Mouse (Mus musculus): ENCODE measurements around the gene Abhd5.

Abhd5 gene

DNA sequence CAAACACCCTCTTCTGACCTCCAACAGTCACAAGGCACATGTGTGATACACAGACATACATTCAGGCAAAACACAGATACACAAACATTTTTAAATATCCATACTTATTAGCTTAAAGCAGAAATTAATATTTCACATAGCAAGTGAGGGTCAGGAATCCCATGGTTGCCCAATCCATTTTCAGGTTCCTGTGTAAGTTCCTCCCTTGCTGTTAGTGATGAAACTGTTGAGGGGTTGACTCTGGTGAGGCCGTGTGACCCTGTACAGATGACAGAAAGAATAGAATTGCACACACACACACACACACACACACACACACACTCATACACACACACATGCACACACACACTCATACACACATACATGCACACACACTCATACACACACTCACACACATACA lies 63.2 kb downstream of the Abhd5 start:
- CTCF ChIA-PET = interaction anchor here (0.7 kb wide), 1 partner anchor 120 kb away, joined by 5 read pairs; no protein-coding TSS in a partner anchor

DNA sequence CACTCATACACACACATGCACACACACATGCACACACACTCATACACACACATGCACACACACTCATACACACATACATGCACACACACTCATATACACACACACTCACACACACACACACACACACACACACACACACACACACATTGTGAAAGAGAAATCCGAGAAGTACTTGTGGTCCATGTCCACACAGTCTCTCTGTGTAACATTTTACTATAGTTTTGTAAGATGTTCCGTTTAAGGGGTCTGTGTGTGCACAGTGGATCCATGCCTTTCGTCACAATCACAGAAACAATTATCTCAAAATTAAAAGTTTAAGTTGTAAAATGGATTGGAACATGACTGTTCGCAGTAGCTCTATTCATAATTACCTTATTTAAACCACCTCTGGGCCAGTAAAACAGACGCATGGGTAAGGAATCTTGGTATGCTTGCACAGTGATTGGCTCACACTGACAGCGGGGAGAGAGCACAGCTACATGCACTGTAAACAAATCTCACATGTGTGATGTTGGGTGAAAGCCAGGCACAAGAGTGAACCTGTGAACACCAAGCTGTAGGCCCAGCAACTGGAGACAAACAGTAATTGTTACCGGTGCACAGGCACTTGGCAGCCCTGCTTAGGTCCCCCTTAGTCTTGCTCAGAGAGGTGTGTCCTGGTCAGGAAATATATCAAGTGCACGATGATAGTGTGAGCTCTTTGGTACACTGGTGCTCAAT lies 63.8 kb downstream of the Abhd5 start:
- CTCF ChIA-PET = interaction anchor here (0.7 kb wide), 1 partner anchor 120 kb away, joined by 5 read pairs; no protein-coding TSS in a partner anchor

DNA sequence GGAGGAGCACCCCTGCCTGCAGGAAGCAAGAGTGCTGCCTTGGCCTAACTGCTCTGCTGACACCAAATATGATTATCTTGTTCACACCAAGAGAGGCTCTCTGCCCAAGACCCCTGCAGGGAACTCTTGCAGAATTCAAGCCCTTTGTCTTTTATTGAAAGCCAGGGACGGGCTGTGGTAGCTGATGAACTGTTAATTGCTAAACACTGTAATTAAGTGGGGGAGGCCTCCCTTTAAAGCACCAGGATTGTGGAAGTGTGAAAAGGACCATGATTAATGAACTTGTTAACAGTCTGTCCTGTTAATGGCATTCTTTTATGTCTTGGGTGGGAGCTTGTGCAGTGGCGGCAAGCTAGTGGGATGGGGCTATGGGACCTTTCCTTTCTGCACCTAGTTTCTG lies 65.2 kb downstream of the Abhd5 start:
- CTCF ChIA-PET = no interaction called here

DNA sequence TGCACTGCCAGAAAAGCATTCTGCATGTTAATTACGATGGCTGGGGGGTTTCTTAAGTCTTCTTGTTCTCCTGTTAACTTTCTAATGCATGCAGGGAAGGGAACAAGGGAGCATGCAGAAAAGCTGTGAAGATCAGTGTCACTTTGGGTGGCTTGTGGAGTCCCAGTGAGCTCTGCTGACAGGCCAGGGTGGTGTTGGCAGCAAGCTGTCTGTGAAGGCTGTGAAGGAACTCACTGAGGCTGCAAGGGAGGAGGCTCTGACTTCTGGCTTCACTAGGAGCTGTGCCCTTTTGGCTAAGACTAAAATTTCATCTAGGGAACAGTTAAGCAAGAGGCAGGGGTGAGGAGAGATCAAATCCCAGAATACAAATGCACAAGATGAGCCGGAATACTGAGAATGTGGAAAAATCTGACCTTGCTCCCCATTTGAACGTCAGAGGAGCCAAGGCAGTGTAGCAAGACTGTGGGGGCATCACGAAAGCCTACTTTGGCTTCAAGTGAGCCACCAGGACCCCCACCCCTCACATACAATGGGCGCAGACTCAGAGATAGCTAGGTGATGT lies 68.9 kb downstream of the Abhd5 start:
- CTCF ChIA-PET = no interaction called here

DNA sequence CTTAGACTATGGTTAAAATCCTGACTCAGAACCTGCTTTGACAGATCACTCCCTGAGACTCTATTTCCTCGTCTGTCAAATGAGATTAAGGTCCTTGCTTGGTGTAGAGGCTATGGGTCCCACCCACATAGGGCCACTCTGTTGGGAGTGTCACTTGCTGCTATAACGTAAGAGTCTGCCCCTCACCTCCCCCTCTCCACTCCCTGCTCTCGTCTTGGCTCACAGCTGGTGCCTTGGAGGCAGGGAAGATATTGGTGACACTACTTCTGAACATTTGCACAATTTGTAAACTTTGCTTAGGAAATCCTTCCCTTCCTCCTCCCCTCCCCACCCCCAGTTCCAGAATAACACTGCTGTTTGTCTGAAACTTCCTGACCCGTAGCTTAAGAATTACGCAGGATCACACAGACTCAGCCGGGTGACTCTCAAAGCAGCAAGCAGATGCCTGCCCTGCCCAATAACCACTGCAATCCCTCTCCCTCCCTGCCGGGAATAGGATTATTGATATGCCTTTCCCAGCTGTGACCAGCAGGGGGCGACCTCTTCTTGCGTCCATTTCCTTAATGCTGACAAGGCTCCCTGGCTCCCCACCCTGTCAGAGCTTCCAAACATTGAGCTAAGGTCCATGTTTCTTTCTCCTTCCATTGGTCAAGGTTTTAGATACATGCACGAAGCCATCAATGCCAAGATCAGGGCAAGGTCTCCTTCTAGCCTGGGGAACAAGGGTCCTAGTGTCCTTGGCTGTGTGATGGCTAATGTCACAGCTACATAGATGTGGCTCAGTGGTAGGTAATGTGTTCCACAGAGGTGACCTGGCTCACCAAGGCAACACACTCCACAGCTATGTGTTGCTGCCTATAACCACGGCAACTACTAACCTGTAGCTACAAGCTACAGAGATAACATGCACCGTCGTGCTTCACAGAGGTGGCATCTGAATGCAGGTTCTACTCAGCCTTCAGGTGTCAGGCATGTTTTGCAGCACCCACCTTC lies 69.7 kb downstream of the Abhd5 start:
- CTCF ChIA-PET = no interaction called here

DNA sequence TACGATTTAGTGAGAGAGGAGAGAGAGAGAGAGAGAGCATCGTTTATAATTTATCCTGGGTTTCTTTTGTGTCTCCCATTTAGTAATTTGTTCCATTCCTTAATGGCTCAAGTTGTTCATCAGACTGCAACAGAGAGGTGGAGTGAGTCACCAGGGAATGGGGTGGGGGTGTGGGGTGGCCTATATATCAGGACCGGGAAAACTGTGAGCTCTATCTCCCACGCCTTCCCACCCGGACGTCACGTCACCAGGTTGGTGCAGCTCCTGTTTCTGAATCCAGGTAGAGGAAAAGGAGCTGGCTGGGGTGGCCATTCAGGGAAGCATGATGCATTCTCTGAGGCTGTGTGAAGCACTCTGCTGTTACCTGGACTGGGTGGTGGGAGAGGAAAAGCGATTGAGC lies 70.5 kb downstream of the Abhd5 start:
- CTCF ChIA-PET = no interaction called here

DNA sequence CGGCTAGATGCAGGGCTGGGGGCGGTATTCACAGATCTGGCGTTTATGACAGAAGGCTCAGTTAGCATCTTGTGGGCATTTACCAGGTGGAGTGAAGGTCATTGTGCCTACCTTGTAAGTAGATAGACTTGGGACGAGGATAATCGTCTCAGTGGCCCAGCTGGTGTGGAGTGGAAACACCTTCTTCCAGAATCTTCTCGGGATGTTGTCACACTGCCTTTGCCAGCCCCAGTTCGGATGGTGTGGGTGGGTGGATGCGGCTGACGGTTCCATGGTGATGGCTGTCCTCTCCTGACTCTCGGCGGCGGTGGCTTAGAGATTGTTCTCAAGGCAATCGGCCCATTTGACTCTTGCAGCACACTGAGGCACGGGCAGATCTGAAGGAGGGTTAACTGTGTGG lies 71.3 kb downstream of the Abhd5 start:
- CTCF ChIA-PET = no interaction called here

DNA sequence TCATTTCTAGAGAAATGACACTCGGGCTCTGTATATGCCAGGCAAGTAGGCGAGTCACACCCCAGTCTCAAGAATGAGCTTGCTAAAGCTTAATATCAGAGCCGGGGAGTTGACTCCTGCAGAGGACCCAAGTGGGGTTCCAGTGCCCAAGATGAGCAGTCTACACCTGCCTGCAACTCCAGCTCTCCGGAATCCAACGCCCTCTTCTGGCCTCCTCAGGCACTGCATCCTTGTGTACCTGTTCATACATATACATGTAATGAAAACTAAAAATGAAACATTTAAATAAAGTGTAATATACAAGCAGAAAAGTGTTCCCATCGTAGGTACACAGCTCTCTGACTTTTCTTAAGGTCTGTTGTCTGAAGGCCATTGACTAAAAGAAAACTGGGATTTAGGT lies 71.7 kb downstream of the Abhd5 start:
- CTCF ChIA-PET = no interaction called here

DNA sequence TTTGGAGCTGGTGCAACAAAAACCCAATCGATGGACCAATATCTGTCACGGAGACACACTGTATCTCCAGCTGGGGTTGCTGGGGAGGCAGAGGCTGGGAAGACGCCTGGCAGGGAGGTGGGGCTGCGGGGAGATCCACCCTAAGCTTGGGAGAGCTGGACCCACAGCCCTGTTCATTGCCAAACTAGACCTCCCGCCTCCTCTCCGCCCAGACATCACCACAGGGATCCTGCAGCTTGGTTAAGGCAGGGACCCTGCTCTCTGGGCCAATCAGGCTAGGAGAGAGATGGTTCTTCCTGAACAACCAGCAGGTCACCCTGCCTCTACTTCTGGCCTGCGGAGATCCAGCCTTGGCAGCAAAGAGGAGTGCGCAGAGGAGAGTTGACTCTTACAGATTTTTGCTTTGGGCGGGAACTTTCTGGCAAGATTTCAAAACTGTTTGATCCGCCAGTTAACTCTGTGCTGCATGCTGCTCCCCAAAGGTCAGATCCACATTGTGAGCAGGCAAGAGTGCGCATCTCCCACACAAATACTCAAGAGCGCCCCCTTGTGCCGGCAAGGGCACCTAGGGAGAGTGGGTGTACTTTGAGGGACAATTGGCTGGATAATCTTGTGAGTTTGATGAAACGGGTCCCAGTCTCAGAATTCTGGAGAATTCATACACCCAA lies 73.7 kb downstream of the Abhd5 start:
- CTCF ChIA-PET = interaction anchor here (0.6 kb wide), 1 partner anchor 259 kb away, joined by 3 read pairs; no protein-coding TSS in a partner anchor

DNA sequence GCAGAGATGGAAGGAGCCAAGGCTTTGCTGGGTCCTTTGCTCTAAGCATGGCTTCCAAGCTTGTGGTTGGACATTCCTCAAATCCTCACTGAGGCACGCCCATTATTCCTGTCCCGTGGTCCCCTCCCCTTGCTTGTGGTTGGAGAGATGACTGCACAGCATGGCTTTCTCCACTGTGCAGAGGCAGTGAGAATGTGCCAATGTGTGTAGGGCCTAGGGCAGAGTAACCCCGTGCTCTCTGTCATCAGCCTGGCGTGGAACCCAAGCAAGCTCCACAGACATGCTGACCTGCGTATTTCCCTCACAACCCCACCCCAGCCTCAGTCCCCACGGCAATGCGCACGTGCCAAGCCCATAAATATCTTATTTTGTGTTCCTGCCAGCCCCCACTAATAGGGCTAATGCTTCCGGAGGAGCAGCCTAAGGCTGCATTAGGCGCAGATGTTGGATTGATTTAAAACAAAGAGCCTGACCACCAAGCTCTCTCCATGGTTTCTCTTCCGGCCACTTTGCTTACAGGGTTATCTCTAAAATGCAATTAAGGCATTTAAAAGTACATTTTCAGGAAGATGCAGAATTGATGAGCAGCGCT lies 77.7 kb downstream of the Abhd5 start:
- CTCF ChIA-PET = no interaction called here

DNA sequence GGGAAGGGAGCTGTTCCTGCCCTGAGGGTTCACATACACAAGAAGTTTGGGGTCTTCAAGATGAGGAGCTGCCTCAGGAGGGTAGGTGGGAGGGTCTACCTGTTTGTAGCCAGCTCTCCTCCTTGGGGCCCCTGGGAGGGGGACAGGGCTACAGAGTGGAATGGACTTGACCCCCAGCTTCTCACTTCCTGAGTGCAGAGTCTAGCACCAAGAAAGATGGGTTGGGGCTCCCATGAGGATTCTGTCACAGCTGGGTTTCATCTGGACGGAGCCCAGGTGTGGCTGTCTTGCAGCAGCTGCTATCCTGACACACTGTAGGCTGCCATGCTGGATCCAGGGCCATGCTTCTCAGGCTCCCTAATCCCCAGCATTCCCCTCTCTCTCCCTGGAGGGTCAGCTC lies 78.3 kb downstream of the Abhd5 start:
- CTCF ChIA-PET = no interaction called here

All from spleen, embryonic (tissue).